Mouse (Mus musculus) layer of hippocampus, adult 9-11 months (tissue): ENCODE results near the gene Bcat1.

Experiments
- DNase-seq: peaks from one replicate; pipeline ENCODE4 v3.0.0; 2022

The Bcat1 gene

GRCm38 (mm10) chr6:145091998-145092397 lies 16.0 kb upstream of the Bcat1 start:
- no peak for DNase-seq

DNA sequence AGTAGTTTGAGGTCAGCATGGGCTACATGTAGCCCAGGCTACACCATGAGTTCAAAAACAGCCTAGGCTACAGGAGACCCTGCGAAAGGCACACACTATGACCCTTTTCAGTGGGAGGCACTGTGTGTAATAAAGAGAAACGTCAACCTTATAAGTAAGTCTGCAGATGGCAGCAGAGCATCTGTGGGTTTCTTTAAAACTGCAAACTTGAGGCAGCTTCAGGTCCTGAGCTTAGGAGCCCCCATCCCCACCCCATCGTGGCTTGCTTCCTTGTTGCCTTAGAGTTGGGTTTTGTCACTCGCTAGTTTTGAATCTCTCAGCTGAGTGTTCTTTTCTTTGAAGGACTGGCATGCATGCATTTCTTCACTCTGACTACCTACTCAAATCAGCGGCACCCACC lies 14.9 kb upstream of the Bcat1 start:
- no peak for DNase-seq

GRCm38 (mm10) chr6:145090201-145090863 lies 14.3 kb upstream of the Bcat1 start:
- no peak for DNase-seq

DNA sequence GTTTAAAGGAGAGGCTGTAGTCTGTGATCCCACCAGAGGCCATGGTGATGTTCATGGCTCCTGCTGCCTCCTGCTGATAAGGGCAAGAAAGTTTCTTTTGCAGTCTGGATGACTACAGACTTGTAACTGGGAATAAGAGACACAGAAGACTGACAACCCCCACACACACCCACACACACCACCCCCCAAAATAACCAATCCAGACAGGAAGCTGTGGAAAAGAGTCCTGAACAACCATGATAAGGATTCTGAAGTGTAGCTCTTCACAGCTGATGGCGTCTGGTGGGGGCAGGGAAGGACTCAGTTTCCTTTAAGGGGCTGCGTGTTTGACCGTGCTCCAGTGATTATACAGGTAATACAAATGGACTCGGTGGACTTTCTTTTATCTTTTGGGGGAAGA lies 13.4 kb upstream of the Bcat1 start:
- no peak for DNase-seq

DNA sequence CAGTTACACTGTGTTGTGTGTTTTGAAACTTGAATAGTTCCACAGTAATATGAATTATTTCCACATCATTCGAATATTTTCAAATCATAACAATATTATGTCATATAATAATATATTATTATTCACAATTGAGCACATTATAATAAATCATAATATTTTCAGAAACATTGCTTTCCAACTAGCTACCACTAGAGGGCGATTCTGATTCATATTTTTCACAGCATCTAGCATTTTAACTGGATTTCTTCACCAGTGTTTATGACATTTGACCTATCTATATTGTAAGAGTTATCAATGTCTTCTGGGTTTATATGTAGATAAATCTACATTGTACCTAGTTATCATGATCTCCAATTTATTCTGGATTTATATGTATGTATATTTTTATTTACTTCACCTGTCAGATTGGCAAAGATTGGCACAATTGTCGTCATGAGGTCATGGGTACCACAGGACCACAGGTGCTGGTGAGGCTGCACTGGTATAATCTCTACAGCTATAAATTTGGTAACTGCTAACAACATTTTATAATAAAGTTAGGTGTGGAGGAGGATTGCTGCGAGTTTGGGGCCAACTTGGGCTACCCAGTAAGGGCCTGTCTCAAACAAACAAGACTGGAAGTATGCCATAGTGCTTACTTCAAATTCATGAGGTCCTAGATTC lies 12.6 kb upstream of the Bcat1 start:
- DNase-seq, result no peak

DNA sequence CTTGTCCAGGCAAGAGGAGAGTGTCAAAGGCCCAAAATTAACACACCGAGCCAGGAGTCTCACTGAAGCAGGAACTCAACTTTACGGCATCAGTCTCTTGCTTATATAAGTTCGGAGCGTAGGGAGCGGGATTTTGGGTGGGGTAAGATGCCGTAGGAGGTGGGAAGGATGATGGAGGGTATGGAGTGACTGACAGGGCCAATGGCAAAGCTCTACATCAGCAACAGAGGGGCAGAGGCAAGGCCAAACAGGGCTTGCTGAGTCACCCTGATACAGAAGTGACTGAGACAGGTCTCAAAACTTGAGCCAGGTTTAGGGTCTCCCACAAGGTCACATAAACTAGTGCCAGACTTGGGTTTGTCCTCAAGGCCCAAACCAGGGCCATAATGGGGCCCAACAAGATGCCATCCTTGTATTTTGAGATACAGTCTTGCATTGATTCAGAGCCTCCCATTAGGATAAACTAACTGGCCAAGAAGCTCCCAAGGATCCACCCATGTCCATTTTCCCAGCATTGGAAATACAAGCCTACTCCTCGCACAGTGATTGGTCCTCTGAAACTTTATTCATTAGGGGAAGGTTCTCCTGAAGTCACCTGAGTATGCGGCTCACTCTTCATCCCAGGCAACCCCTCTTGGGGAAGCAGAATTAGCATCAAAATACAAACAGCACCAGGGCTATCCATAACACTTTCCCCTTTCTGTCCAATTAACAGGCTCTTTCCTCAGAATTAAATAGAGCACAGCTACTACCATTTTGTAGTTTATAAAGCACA lies 8.5 kb upstream of the Bcat1 start:
- DNase-seq, result no peak

GRCm38 (mm10) chr6:145081721-145082120 lies 5.7 kb upstream of the Bcat1 start:
- no peak for DNase-seq

- no peak for DNase-seq
These were observed 3.2 kb upstream of the Bcat1 start for GRCm38 (mm10) chr6:145079087-145079759.

DNA sequence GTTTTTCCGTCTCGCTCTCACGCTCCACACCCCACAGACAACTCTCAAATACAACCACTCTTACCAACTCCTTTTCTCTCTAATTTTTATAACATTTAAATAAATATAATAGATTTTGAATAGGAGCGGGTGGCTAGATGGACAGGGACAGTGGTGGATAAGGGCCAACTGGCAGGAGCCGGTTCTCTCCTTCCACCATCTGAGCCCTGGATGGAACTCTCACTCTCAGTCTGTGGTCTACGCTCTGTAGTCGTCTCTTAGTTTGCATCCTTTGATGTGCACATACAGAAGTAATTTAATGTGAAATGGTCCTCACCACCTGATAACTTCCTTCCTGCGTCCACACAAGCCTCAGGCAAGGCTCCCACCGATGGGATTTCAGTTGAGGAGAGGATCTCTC lies 302 bp upstream of the Bcat1 start:
- DNase-seq, result no peak

- DNase-seq, result peak; percentile 27
These were observed 866 bp downstream of the Bcat1 start for GRCm38 (mm10) chr6:145075088-145075547.

DNA sequence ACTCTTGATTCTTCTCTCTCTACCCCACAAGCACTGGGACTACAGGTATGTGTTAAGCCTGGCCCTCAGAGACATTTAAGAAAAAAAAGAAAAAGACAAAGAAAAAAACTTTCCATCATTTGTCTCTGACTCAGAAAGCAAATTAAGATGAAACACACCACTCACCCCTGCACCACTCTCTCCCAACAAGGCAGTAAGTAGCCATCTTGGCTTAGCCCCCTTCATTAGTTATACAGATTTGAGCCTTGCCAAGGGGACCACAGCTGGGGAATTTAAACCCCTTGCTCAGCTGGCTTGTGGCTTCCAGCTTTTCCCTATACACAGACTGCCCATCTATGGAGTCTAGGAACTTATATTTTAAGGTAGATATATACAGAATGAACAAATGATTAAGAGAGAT lies 1.5 kb downstream of the Bcat1 start:
- DNase-seq, result no peak

- DNase-seq, result no peak
These were observed 6.1 kb downstream of the Bcat1 start for GRCm38 (mm10) chr6:145069921-145070320.

- no peak for DNase-seq
These were observed 6.6 kb downstream of the Bcat1 start for GRCm38 (mm10) chr6:145069397-145069796.

- no peak for DNase-seq
These were observed 8.3 kb downstream of the Bcat1 start for GRCm38 (mm10) chr6:145067679-145068078.

GRCm38 (mm10) chr6:145066416-145066815 lies 9.6 kb downstream of the Bcat1 start:
- DNase-seq, result no peak

DNA sequence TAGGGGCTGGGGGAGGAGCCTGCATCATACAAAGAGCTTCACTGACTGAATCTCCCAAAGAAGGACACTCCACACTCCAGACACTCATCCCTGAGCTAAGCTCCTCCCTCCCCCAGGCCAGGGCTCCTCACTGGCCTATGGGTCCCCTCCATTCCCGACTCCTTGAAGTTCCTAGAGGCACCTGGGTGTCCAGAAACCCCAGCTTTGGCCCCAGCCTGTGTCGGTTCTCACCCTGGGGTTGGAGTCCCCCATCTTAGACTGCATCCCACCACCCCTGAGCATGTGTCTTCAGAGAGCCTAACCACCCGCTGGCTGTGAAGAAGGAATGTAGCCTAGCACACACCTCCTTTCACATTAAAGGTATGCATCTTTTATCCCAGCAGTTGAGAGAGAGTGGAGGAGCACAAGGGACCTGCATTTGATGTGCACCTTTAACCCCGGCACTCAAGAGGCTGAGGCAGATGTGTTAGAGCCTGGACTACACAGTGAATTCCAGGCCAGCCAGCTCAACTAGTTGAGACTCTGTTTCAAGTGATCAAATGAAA lies 10.6 kb downstream of the Bcat1 start:
- no peak for DNase-seq

GRCm38 (mm10) chr6:145064104-145064503 lies 11.9 kb downstream of the Bcat1 start:
- DNase-seq, result no peak

DNA sequence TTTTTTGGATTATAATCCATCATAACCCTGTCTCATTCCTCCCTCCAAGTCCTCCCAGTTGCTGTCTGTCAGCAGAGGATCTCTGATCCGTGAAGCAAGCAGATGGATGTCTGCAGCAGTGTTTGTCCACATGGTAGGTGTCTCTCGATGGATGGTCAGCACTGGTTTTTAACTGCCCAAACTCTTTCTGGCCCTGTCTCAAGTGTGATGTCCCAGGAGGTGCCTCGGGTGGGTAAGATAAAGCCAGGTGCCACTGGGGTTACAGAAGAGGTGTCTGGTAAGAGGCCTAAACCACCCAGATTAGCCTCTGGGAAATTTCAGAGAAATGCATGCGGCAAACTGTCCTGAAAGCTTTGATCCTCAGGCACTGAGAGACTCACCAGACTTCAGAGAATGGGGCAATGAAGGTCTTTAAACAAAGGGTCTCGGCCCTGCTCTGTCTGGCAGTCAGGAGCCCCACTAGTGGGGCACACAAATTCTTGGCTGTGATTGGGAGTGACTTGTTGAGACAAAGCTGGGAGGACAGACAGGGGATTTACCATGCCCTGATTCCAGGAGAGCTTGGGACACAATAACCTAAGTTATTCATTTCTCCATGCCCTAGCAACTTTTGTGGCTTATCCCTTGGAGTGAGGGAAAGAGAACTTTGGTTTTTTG lies 12.6 kb downstream of the Bcat1 start:
- DNase-seq, result no peak

DNA sequence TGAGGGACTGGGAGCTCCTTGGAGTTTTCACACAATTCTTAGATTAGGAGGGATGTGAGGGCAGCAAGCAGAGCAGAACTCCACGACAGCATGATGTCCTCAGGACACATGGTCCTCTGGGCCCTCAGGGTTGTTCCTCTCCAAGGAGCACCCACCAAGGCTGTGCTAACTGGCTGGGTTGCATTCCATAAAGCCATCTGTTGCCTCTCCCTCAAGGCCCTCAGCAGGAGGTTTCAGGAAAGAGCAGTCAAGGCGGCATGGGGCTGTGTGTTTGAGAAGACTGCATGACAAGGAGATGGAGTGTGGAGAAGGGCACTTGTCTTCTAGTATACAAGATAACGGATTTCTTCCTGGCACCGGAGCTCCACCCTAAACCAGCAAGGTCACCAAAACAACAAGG lies 13.2 kb downstream of the Bcat1 start:
- no peak for DNase-seq

DNA sequence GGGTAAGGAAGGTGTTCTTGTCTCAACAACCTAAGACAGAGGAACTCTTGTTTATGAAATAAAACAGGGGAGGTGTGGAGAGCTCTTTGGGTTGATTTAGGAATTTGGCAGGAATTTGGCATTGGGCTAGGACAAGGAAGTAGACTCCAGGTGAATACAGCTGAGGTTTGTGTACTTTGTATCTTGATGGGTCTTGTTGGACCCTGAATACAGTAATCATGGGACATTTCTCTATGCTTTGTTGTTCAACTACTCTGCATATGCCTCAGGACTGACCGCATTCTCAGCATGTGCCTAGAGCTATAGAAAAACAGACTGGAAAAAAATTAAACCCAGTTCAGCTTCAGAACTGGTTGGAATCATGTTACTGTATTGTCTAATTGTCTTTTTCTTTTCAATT lies 14.6 kb downstream of the Bcat1 start:
- DNase-seq, result no peak

GRCm38 (mm10) chr6:145056102-145056501 lies 19.9 kb downstream of the Bcat1 start:
- DNase-seq, result no peak

GRCm38 (mm10) chr6:145055277-145055858 lies 20.6 kb downstream of the Bcat1 start:
- no peak for DNase-seq
